Mouse (Mus musculus): ENCODE data around the gene Chga. TPM values are rescaled to one million over a fixed set of nuclear protein-coding genes. Genes with fewer than 3 reads are reported as not detected.
A peak's percentile ranks its signal among the peaks of the same experiment; 100 is the strongest.

Chga gene
- total and polyA plus RNA-seq, 3 experiments: 0.33 TPM; not detected in 2

- Histone ChIP-seq H3K36me3 (replicated peaks) (no peaks in the 10 kb centered on the region), H3K9me3 (replicated peaks) (no peaks in the 10 kb centered on the region), H3K27me3 (ENCODE audit: insufficient read depth, low read length) (0 out of 2 replicates have a peak, but pooled peaks cover 3% of the 10 kb centered on the region), H3K4me3 (ENCODE audit: low read depth, low read length) (no peak overlapping the region), H3K4me1 (ENCODE audit: insufficient read depth, low read depth, low read length) (no peaks in the 10 kb centered on the region)
- TF ChIP-seq GATA2 (IDR thresholded peaks at IDR 0.05; ENCODE audit: borderline replicate concordance, low read depth, low read length) (no peak), GATA1 (IDR thresholded peaks at IDR 0.05; ENCODE audit: borderline replicate concordance, low read length) (no peak), TAL1 (conservative IDR thresholded peaks at IDR 0.05; ENCODE audit: low read depth, low read length) (no peak), POLR2AphosphoS5 (IDR thresholded peaks at IDR 0.05; ENCODE audit: insufficient replicate concordance, low read depth, low read length) (no peak), CTCF (IDR thresholded peaks at IDR 0.05; ENCODE audit: low read depth, low read length) (no peak)
- no peak for DNase-seq (ENCODE audit: low spot score)
- ATAC-seq (ENCODE audit: extremely low read depth, insufficient number of reproducible peaks, low FRiP score, poor library complexity, severe bottlenecking): no peak
Observed at GRCm38 (mm10) chr12:102527989-102528388, 26.8 kb upstream of the Chga start.

- ATAC-seq (ENCODE audit: extremely low read depth, insufficient number of reproducible peaks, low FRiP score, poor library complexity, severe bottlenecking) (no peak), DNase-seq (ENCODE audit: low spot score) (no peak)
- TF ChIP-seq TAL1 (conservative IDR thresholded peaks at IDR 0.05; ENCODE audit: low read depth, low read length): no peak
- TF ChIP-seq POLR2AphosphoS5 (IDR thresholded peaks at IDR 0.05; ENCODE audit: insufficient replicate concordance, low read depth, low read length): no peak
- Histone ChIP-seq H3K36me3 (replicated peaks) (no peaks in the 10 kb centered on the region), H3K27me3 (ENCODE audit: insufficient read depth, low read length) (no peaks in the 10 kb centered on the region), H3K9me3 (replicated peaks) (no peaks in the 10 kb centered on the region), H3K4me3 (ENCODE audit: low read depth, low read length) (no peak overlapping the region), H3K4me1 (ENCODE audit: insufficient read depth, low read depth, low read length) (no peaks in the 10 kb centered on the region)
Observed at GRCm38 (mm10) chr12:102535796-102536195, 19.0 kb upstream of the Chga start.

- H3K27me3 ChIP-seq (ENCODE audit: insufficient read depth, low read length): no peaks in the 10 kb centered on the region
- no peaks in the 10 kb centered on the region for H3K36me3 ChIP-seq (replicated peaks)
- H3K4me3 ChIP-seq (ENCODE audit: low read depth, low read length): no peak overlapping the region
- no peaks in the 10 kb centered on the region for H3K4me1 ChIP-seq (ENCODE audit: insufficient read depth, low read depth, low read length)
- no peaks in the 10 kb centered on the region for H3K9me3 ChIP-seq (replicated peaks)
- TF ChIP-seq POLR2AphosphoS5 (IDR thresholded peaks at IDR 0.05; ENCODE audit: insufficient replicate concordance, low read depth, low read length) (no peak), GATA2 (IDR thresholded peaks at IDR 0.05; ENCODE audit: borderline replicate concordance, low read depth, low read length) (no peak), CTCF (IDR thresholded peaks at IDR 0.05; ENCODE audit: low read depth, low read length) (no peak), TAL1 (conservative IDR thresholded peaks at IDR 0.05; ENCODE audit: low read depth, low read length) (no peak), GATA1 (IDR thresholded peaks at IDR 0.05; ENCODE audit: borderline replicate concordance, low read length) (no peak)
- DNase-seq (ENCODE audit: low spot score) (no peak), ATAC-seq (ENCODE audit: extremely low read depth, insufficient number of reproducible peaks, low FRiP score, poor library complexity, severe bottlenecking) (no peak)
Observed at GRCm38 (mm10) chr12:102540278-102540677, 14.5 kb upstream of the Chga start.

- TF ChIP-seq POLR2AphosphoS5 (IDR thresholded peaks at IDR 0.05; ENCODE audit: insufficient replicate concordance, low read depth, low read length): no peak
- no peak for TF ChIP-seq CTCF (IDR thresholded peaks at IDR 0.05; ENCODE audit: low read depth, low read length)
- TF ChIP-seq GATA2 (IDR thresholded peaks at IDR 0.05; ENCODE audit: borderline replicate concordance, low read depth, low read length): no peak
- TF ChIP-seq TAL1 (conservative IDR thresholded peaks at IDR 0.05; ENCODE audit: low read depth, low read length): no peak
- no peak for TF ChIP-seq GATA1 (IDR thresholded peaks at IDR 0.05; ENCODE audit: borderline replicate concordance, low read length)
- H3K27me3 ChIP-seq (ENCODE audit: insufficient read depth, low read length): no peaks in the 10 kb centered on the region
- no peak overlapping the region for H3K4me3 ChIP-seq (ENCODE audit: low read depth, low read length)
- ATAC-seq (ENCODE audit: extremely low read depth, insufficient number of reproducible peaks, low FRiP score, poor library complexity, severe bottlenecking) (no peak), DNase-seq (ENCODE audit: low spot score) (no peak)
- H3K4me1 ChIP-seq (ENCODE audit: insufficient read depth, low read depth, low read length): no peaks in the 10 kb centered on the region
- H3K9me3 ChIP-seq (replicated peaks): no peaks in the 10 kb centered on the region
- no peaks in the 10 kb centered on the region for H3K36me3 ChIP-seq (replicated peaks)
Observed at GRCm38 (mm10) chr12:102541168-102541567, 13.6 kb upstream of the Chga start.

GRCm38 (mm10) chr12:102545122-102545521, 9.6 kb upstream of the Chga start:
- Histone ChIP-seq H3K36me3 (replicated peaks) (no peaks in the 10 kb centered on the region), H3K4me3 (ENCODE audit: low read depth, low read length) (no peak overlapping the region), H3K9me3 (replicated peaks) (no peaks in the 10 kb centered on the region), H3K27me3 (ENCODE audit: insufficient read depth, low read length) (no peaks in the 10 kb centered on the region), H3K4me1 (ENCODE audit: insufficient read depth, low read depth, low read length) (no peaks in the 10 kb centered on the region)
- DNase-seq (ENCODE audit: low spot score): no peak
- no peak for ATAC-seq (ENCODE audit: extremely low read depth, insufficient number of reproducible peaks, low FRiP score, poor library complexity, severe bottlenecking)
- TF ChIP-seq GATA2 (IDR thresholded peaks at IDR 0.05; ENCODE audit: borderline replicate concordance, low read depth, low read length): no peak
- TF ChIP-seq CTCF (IDR thresholded peaks at IDR 0.05; ENCODE audit: low read depth, low read length): no peak
- TF ChIP-seq GATA1 (IDR thresholded peaks at IDR 0.05; ENCODE audit: borderline replicate concordance, low read length): no peak
- no peak for TF ChIP-seq POLR2AphosphoS5 (IDR thresholded peaks at IDR 0.05; ENCODE audit: insufficient replicate concordance, low read depth, low read length)
- no peak for TF ChIP-seq TAL1 (conservative IDR thresholded peaks at IDR 0.05; ENCODE audit: low read depth, low read length)

GRCm38 (mm10) chr12:102550529-102550928, 4.2 kb upstream of the Chga start:
- Histone ChIP-seq H3K27me3 (ENCODE audit: insufficient read depth, low read length) (no peaks in the 10 kb centered on the region), H3K36me3 (replicated peaks) (no peaks in the 10 kb centered on the region), H3K4me3 (ENCODE audit: low read depth, low read length) (no peak overlapping the region), H3K4me1 (ENCODE audit: insufficient read depth, low read depth, low read length) (no peaks in the 10 kb centered on the region), H3K9me3 (replicated peaks) (peaks cover 3% of the 10 kb centered on the region)
- DNase-seq (ENCODE audit: low spot score) (peak; percentile 64), ATAC-seq (ENCODE audit: extremely low read depth, insufficient number of reproducible peaks, low FRiP score, poor library complexity, severe bottlenecking) (peak; percentile 64; the same call in 1 of the 2 replicates)
- no peak for TF ChIP-seq GATA2 (IDR thresholded peaks at IDR 0.05; ENCODE audit: borderline replicate concordance, low read depth, low read length)
- no peak for TF ChIP-seq TAL1 (conservative IDR thresholded peaks at IDR 0.05; ENCODE audit: low read depth, low read length)
- TF ChIP-seq CTCF (IDR thresholded peaks at IDR 0.05; ENCODE audit: low read depth, low read length): no peak
- TF ChIP-seq POLR2AphosphoS5 (IDR thresholded peaks at IDR 0.05; ENCODE audit: insufficient replicate concordance, low read depth, low read length): no peak

- H3K27me3 ChIP-seq (ENCODE audit: insufficient read depth, low read length): no peaks in the 10 kb centered on the region
- no peak for DNase-seq (ENCODE audit: low spot score)
Observed at GRCm38 (mm10) chr12:102551186-102551585, 3.6 kb upstream of the Chga start.

More at GRCm38 (mm10) chr12:102551186-102551585, 3.6 kb upstream of the Chga start:
- H3K4me1 ChIP-seq (ENCODE audit: insufficient read depth, low read depth, low read length): no peaks in the 10 kb centered on the region
- no peak overlapping the region for H3K4me3 ChIP-seq (ENCODE audit: low read depth, low read length)
- H3K36me3 ChIP-seq (replicated peaks): no peaks in the 10 kb centered on the region
- H3K9me3 ChIP-seq (replicated peaks): peaks cover 3% of the 10 kb centered on the region
- no peak for ATAC-seq (ENCODE audit: extremely low read depth, insufficient number of reproducible peaks, low FRiP score, poor library complexity, severe bottlenecking)
- no peak for TF ChIP-seq GATA1 (IDR thresholded peaks at IDR 0.05; ENCODE audit: borderline replicate concordance, low read length)
- TF ChIP-seq CTCF (IDR thresholded peaks at IDR 0.05; ENCODE audit: low read depth, low read length): no peak
- TF ChIP-seq GATA2 (IDR thresholded peaks at IDR 0.05; ENCODE audit: borderline replicate concordance, low read depth, low read length): no peak
- no peak for TF ChIP-seq POLR2AphosphoS5 (IDR thresholded peaks at IDR 0.05; ENCODE audit: insufficient replicate concordance, low read depth, low read length)
- no peak for TF ChIP-seq TAL1 (conservative IDR thresholded peaks at IDR 0.05; ENCODE audit: low read depth, low read length)

Data from G1E (cell line).